In genomic region chr12:107689418-107689817, GRCm38 (mm10) we compare ENCODE assay signal across 13 mouse cellular contexts.
"Had no signal": no experiment of that assay in that cellular context is flagged by ENCODE, and none has a peak within 500 bp of the region (broad histone marks: within the 10 kb centered on the region; RNA-seq: fewer than 3 reads in every experiment).

No protein-coding gene starts in this region.

- H3K9ac ChIP-seq: liver, embryonic 12.5 days; liver, embryonic 14.5 days; lung, embryonic 14.5 days; midbrain, embryonic 13.5 days; midbrain, embryonic 15.5 days; neural tube, embryonic 12.5 days had no signal

- DNase-seq: lung, adult 18-20 months; lung, postnatal 10 days; lung, postnatal 4 days; thymus, adult 18-20 months; thymus, postnatal 14 days; thymus, postnatal 36 days had no signal

- H3K9me3 ChIP-seq: liver, embryonic 12.5 days; midbrain, embryonic 13.5 days; midbrain, embryonic 15.5 days; neural tube, embryonic 12.5 days had no signal

- ATAC-seq: liver, embryonic 12.5 days; midbrain, embryonic 13.5 days; midbrain, embryonic 15.5 days had no signal

- H3K4me1 ChIP-seq: liver, embryonic 12.5 days; megakaryocyte, embryonic 14.5 days; midbrain, embryonic 13.5 days; midbrain, embryonic 15.5 days; neural tube, embryonic 12.5 days had no signal

- H3K36me3 ChIP-seq: liver, embryonic 12.5 days; midbrain, embryonic 13.5 days; midbrain, embryonic 15.5 days; neural tube, embryonic 12.5 days had no signal

- H3K27ac ChIP-seq: liver, embryonic 12.5 days; liver, embryonic 14.5 days; midbrain, embryonic 13.5 days; midbrain, embryonic 15.5 days; neural tube, embryonic 12.5 days had no signal

- H3K4me3 ChIP-seq: liver, embryonic 12.5 days; megakaryocyte, embryonic 14.5 days; midbrain, embryonic 13.5 days; midbrain, embryonic 15.5 days; neural tube, embryonic 12.5 days had no signal
